Mouse (Mus musculus) limb, embryonic 10.5 days (tissue): ENCODE data around the gene Emc10. TPM values are rescaled to one million over a fixed set of nuclear protein-coding genes. Genes with fewer than 3 reads are reported as not detected.

Source experiments
- DNase-seq: peaks from one replicate; pipeline ENCODE4 v3.0.0-alpha.2; 2017; ENCODE audit warnings: low spot score
- H3K27ac ChIP-seq: fragments of 300-500 bp; sonication (generic); 2 replicates; pipeline ENCODE4 v1.5.1; 2016; ENCODE audit warnings: mild to moderate bottlenecking
- H3K27me3 ChIP-seq: fragments of 300-500 bp; sonication (generic); 2 replicates; pipeline ENCODE4 v1.6.1; 2016; ENCODE audit warnings: low read depth, mild to moderate bottlenecking; ENCODE audit not compliant: poor library complexity, severe bottlenecking
- H3K36me3 ChIP-seq: fragments of 300-500 bp; sonication (generic); 2 replicates; pipeline ENCODE4 v1.6.1; 2016; ENCODE audit warnings: mild to moderate bottlenecking, moderate library complexity
- H3K4me1 ChIP-seq: fragments of 300-500 bp; sonication (generic); 2 replicates; pipeline ENCODE4 v1.6.1; 2016
- H3K4me3 ChIP-seq: fragments of 300-500 bp; sonication (generic); 2 replicates; pipeline ENCODE4 v1.5.1; 2016; ENCODE audit warnings: mild to moderate bottlenecking, moderate library complexity
- H3K9me3 ChIP-seq: fragments of 300-500 bp; sonication (generic); replicated peaks from 2 replicates; pipeline ENCODE4 v1.6.1; 2016; ENCODE audit warnings: mild to moderate bottlenecking
- WGBS: fragments of 180-500 bp; shearing (Covaris S2); methylation state at CpG from one replicate; pipeline ENCODE4 v1.1.7; 2016; 5-methylcytosine and 5-hydroxymethylcytosine counted together
- polyA plus RNA-seq: library from polyadenylated mRNA; unstranded; fragments of >200 nt; fragmentation: Nextera tagmentation; extraction: Ambion mirVana; gene quantifications from 2 replicates; pipeline ENCODE4 v1.2.1, GENCODE M21; 2016

Gene Emc10
- polyA plus RNA-seq, 1 experiment from 2014 or later = 91.4 TPM

DNA sequence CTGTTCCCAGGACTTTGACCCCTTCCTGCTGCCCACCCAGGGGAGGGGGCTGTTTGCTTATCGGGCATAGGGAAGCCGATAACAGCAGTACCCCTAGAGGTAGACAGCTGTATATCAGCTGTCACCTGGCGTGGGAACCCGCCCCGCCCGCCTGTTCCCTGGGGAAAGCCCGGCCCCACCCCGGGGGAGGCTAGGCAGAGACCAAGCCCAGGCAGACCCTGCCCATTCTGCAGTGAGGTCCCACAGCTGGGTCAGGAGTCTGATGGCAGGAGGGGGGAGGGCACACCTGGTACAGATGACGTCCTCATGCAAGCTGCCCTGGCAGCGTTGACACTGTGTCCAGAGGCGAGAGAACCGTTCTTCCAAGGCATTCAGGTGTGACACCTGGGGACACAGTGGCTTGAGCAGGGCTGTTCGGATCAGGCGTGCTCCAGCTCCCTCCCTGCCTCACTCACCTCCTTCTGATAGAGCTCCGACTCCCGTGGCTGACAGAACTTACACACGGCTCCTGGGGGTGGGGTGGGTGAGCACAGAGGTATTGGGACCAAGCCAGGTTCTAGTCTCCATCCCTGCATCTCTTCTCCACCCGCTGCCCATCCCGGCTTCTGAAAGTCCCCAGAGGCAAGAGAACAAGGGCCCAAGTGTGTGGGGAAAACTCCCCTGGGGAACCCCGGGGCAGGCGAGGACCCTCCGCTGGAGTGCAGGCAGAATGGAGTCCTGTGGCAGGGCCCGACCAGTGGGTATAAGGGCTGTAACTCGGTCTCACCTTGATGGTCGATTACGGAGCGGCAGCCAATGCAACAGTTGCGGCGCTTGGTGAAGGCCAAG, 36.8 kb upstream of the Emc10 start:
- H3K27ac ChIP-seq = no peak overlapping the region
- 88% methylated on average over 29 of the region's 29 CpGs for WGBS
- H3K36me3 ChIP-seq = peaks cover 63% of the 10 kb centered on the region
- H3K9me3 ChIP-seq = no peaks in the 10 kb centered on the region
- no peak overlapping the region for H3K4me3 ChIP-seq
- no peak for DNase-seq
- H3K4me1 ChIP-seq = peaks cover 6% of the 10 kb centered on the region
- peaks cover 21% of the 10 kb centered on the region for H3K27me3 ChIP-seq

DNA sequence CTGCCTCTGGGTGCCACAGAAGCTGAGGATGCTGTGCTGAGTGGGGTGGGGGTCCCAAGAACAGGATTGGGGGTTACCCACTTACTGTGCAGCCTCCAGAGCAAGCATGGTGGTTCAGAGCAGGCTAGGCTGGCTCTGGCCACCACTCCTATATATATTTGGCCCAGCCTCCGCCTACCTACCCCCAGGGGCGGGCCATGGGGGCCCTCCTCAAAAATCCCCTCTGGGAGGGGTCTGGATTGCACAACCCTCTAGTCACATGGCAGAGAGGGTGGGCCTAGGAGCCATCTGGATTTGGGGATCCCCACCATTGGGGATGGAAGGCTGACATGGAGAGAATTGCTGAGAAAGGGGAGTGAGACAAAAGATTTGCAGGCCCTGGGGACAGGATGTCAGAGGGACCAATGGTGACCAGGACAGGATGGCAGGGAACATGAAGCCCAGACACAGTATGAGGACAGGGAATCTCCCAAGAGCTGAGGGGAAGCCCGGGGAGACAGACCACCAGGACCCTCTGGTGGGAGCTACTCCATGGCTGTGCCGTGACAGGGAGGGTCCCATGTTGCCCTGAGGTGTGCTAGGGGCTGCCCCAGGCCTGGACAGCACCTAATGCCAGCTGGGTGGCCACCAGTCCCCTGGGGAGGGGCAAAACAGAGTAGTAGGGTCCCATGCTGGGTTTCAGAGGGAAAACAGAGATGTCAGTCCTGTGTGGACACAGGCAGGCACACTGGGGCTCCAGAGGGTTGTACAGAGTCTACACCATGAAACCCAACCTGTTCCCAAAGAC, 35.8 kb upstream of the Emc10 start, which contains the start of gene Spib:
TSS of gene Spib (minus strand) at position 126 of the 787 bp plus-strand sequence.
- Histone ChIP-seq H3K4me1 (peaks cover 14% of the 10 kb centered on the region), H3K27me3 (peaks cover 31% of the 10 kb centered on the region), H3K9me3 (no peaks in the 10 kb centered on the region), H3K27ac (no peak within 1 kb of the TSS), H3K36me3 (peaks cover 53% of the 10 kb centered on the region), H3K4me3 (no peak within 1 kb of the TSS)
- no peak for DNase-seq
- WGBS = 82% methylated on average over 4 of the region's 4 CpGs

DNA sequence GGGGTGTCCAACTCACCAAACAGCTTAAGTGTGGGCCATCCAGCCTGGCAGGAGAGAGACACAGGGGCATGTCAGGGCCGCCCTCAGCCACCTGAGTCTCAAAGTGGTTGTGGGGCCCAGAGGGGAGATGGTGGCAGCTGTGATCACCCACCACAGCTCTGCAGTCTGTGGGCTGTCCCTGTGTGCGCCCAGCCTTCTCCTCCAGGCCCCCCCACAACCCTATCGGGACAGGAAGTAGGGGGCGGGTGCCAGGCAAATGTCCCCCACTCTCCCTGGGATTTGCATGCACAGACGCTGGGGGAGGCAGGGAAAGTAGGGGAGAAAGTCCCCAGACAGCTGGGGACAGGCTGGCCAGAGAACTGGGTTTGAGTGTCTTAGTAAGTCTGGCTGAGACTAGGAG, 34.9 kb upstream of the Emc10 start:
- Histone ChIP-seq H3K27ac (no peak overlapping the region), H3K9me3 (no peaks in the 10 kb centered on the region), H3K4me1 (peaks cover 14% of the 10 kb centered on the region), H3K4me3 (no peak overlapping the region), H3K27me3 (peaks cover 41% of the 10 kb centered on the region), H3K36me3 (peaks cover 44% of the 10 kb centered on the region)
- no peak for DNase-seq
- 53% methylated on average over 5 of the region's 5 CpGs for WGBS

DNA sequence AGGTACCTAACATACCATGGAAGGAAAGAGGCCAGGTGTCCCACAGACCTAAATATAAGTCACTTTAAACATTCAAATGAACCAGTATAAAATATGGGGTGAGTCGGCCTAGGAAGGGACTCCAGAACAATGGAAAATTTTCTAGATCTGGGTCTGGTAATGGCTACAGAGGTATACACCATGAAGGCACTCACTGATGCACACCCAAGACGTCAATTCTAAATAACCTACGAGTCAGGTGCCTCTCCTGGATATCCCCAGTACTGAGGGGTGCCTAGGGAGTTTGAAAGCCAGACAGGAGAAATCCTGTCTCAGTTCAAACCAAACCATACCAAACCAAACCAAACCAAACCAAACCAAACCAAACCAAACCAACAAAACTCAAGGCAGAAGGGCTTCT, 34.2 kb upstream of the Emc10 start:
- 85% methylated on average over 3 of the region's 3 CpGs for WGBS
- H3K4me3 ChIP-seq = no peak overlapping the region

DNA sequence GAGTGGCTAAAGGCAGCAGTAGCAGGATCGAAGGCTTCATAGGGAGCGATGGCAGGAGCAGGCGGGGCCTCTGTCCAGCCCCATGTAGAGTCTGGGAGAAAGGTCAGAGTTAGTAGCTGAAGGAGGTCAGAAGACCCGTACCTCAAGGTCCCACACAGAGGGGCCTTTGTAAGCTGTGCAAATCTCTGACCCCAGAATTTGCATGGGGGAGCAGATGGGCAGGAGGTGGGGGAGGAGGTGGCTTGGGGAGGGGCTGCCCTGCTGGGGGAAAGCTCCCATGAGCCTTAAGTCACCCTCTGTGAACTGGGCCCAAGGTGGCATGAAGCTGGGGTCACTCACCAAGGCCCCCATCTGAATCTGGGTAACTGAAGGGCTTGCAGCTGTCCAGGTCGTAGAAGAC, 33.2 kb upstream of the Emc10 start:
- H3K4me1 ChIP-seq = peaks cover 22% of the 10 kb centered on the region
- no peak for DNase-seq
- 66% methylated on average over 5 of the region's 5 CpGs for WGBS
- H3K4me3 ChIP-seq = no peak overlapping the region
- H3K27me3 ChIP-seq = peaks cover 57% of the 10 kb centered on the region
- H3K36me3 ChIP-seq = peaks cover 27% of the 10 kb centered on the region
- no peak overlapping the region for H3K27ac ChIP-seq
- H3K9me3 ChIP-seq = no peaks in the 10 kb centered on the region

More for the DNA sequence above, 34.2 kb upstream of the Emc10 start:
- Histone ChIP-seq H3K27me3 (peaks cover 48% of the 10 kb centered on the region), H3K36me3 (peaks cover 37% of the 10 kb centered on the region), H3K4me1 (peaks cover 18% of the 10 kb centered on the region), H3K27ac (no peak overlapping the region), H3K9me3 (no peaks in the 10 kb centered on the region)
- no peak for DNase-seq

DNA sequence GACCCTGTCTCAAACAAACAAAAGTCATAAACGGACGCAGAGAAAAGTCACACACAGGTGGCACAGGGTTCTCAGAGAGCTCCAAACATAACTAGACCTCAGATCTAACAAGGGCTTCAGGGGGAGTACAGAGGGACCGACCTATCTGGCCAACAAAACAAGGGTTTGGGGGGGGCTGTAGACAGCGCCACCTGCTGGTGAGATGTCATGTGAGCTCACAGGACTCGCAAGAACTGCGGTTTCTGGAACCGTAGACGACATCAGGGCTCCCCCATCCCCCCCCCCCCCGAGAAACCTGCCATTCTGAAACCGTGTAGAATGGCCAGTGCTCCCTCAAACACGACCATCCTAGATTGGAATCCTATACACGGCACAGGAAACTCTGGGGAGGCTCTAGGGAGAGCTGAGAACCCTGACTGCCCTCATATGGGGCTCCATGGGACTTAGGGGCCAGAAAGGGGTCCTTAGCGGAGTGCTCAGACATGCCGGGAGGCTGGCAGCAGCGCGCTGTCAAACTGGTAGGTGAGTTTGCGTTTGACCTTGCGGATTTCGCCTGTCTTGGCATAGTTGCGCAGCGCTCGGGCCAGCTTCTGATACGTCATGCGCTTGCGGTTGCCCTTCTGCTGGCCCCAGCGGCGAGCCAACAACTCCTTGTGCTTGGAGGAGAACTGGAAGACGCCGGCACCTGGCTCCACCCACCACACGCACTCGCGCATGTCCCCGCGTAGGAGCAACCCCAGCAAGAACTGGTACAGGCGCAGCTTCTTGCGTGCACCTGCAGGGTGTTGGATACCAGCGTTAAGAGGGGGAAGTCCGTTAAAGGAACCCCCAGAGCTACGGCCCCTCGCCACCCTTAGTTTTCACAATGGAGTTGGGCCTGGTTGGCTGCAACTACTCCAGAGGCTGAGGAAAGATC, 31.4 kb upstream of the Emc10 start:
- Histone ChIP-seq H3K9me3 (no peaks in the 10 kb centered on the region), H3K27ac (0 out of 2 replicates have a peak overlapping the region, but pooled peaks have one; percentile 42), H3K27me3 (peaks cover 75% of the 10 kb centered on the region), H3K4me3 (peak overlapping the region; percentile 45), H3K36me3 (peaks cover 9% of the 10 kb centered on the region), H3K4me1 (peaks cover 22% of the 10 kb centered on the region)
- 8% methylated on average over 40 of the region's 40 CpGs for WGBS
- DNase-seq = peak; percentile 81

DNA sequence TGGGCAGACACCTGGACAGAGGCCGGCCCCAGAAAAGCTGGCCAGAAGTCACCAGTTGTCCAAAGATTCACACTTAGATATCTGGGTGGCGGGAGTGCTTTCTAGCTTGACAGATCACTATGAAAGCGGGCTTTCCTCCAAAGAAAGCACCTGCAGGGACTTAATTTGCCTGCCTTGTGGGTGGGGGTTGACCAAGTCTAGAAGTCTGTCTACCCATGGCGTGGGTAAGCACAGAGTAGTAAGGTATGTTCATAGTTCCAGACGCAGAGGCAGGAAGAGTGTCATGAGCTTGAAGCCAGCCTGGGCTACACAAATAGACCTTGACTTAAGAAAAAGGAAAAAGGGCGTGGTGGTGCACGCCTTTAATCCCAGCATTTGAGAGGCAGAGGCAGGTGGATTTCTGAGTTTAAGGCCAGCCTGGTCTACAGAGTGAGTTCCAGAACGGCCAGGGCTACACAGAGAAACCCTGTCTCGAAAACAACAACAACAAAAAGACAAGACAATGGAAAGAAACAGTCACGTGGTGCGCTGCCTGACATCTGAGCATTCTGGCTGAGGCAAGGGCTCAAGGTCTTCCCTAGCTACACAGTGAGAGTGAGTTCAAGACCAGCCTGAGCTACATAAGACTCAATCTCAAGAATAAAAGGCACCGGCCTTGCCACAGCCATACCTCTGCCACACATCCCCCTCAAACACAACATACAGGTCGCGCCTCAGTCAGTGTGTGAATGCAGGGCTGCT, 30.3 kb upstream of the Emc10 start:
- WGBS = 89% methylated on average over 14 of the region's 14 CpGs
- H3K27ac ChIP-seq = no peak overlapping the region
- DNase-seq = no peak
- peaks cover 23% of the 10 kb centered on the region for H3K4me1 ChIP-seq
- no peak overlapping the region for H3K4me3 ChIP-seq
- no peaks in the 10 kb centered on the region for H3K9me3 ChIP-seq
- H3K27me3 ChIP-seq = peaks cover 87% of the 10 kb centered on the region
- H3K36me3 ChIP-seq = no peaks in the 10 kb centered on the region

DNA sequence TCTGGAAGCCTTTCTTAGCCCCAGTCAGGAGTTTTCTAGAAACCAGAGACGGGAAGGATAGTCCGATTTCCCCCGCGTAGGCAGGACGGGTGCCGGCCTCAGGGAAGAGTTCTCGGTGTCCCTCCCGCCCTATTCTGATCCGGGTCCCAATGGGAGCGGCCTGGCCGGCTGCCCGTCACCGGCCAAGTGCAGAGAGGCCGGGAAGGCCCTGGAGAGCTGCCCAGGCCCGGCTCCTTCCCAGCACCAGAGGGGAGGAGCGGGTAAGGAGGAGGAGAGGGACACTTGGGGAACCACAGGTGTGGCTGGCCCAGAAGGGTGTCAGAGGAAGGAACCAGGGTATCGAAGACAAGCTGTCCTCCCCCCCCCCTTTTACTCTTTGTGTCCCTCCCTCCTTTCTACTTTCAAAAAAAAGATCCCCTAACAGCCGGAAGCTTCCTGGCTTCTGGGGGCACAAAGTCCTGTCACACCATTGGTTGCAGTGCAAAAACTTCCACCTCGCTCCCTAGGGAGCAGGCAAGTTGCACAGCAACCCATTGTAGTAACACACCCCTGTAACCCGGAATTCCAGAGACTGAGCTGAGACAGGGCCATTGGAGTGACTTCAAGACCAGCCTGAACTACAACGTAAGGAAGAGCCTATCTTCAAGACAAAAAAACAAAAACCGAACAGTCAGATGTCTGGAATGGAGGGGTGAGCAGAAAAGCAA, 28.9 kb upstream of the Emc10 start:
- Histone ChIP-seq H3K27ac (no peak overlapping the region), H3K27me3 (peaks cover 98% of the 10 kb centered on the region)

DNA sequence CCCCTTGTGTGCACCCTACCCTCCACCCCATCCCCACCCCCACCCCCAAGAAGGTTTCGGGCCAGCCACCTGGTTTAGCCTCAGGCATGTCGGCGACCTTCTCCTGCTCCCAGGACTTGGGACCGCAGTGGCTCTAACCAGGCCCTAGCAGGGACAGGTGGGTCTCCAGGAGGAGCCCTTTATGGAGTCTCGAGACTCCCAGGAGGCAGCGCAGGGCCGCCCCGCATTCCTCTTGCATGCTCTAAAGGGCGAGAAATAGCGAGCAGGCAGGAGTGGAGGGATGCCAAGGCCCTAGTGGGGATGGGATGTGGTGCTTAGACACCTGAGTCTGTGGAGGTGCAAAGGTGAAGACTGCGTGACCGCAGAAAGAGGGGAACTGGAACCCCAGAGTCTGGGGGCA, 28.2 kb upstream of the Emc10 start, which contains the start of gene Mybpc2:
TSS of gene Mybpc2 (minus strand) at position 155 of the 400 bp plus-strand sequence.
- no peak for DNase-seq
- 25% methylated on average over 12 of the region's 12 CpGs for WGBS
- H3K27ac ChIP-seq = no peak within 1 kb of the TSS
- no peaks in the 10 kb centered on the region for H3K9me3 ChIP-seq
- H3K36me3 ChIP-seq = no peaks in the 10 kb centered on the region
- peak within 1 kb of the TSS; percentile 14; the same call in 1 of the 2 replicates for H3K4me3 ChIP-seq
- peaks cover 95% of the 10 kb centered on the region for H3K27me3 ChIP-seq
- peaks cover 22% of the 10 kb centered on the region for H3K4me1 ChIP-seq

More for the DNA sequence above, 28.9 kb upstream of the Emc10 start:
- no peaks in the 10 kb centered on the region for H3K9me3 ChIP-seq
- H3K4me1 ChIP-seq = peaks cover 22% of the 10 kb centered on the region
- no peaks in the 10 kb centered on the region for H3K36me3 ChIP-seq
- H3K4me3 ChIP-seq = peak overlapping the region; percentile 14; the same call in 1 of the 2 replicates
- DNase-seq = no peak
- WGBS = 20% methylated on average over 22 of the region's 22 CpGs

DNA sequence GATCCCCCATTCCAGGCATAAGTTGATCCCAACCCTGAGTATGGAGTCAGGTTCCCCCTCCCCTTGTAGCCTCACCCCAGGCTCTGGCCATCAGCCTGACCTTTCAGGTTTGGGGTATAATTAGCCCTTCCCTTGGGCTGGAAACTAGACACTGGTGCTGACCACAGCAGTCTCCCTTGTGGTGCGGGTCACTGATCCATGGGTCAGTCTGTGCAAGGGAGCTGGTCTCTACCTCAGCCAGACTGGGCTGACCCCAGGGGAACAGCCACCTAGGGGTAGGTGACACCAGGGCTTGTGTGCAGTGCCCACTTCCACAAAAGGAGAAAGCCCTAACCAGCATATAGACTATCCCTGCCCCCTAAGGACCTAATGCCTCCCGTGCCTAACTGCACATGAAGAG, 26.7 kb upstream of the Emc10 start:
- DNase-seq = no peak
- H3K4me3 ChIP-seq = no peak overlapping the region
- H3K9me3 ChIP-seq = no peaks in the 10 kb centered on the region
- H3K4me1 ChIP-seq = peaks cover 21% of the 10 kb centered on the region
- 76% methylated on average over 2 of the region's 2 CpGs for WGBS
- no peak overlapping the region for H3K27ac ChIP-seq
- H3K27me3 ChIP-seq = peaks cover 84% of the 10 kb centered on the region
- H3K36me3 ChIP-seq = no peaks in the 10 kb centered on the region

DNA sequence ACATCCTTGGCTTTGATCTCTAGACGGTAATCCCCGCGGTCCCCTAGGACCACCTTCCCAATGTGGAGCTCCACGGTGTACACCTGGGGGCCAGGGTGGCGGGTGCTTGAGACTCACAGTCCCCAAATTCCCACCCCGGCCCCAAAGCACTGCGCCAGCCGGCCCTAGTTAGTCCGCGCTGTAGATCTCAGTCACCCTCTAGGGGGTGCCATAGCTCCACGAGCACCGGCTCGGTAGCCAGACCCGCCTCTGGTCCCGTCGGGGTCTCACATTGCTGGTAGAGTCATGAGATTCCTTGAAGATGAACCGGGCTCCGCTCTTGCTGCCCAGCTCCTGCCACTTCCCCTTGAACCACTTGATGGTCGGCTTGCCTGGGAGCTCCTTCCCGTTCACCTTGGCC, 25.4 kb upstream of the Emc10 start:
- H3K27me3 ChIP-seq = peaks cover 70% of the 10 kb centered on the region
- H3K9me3 ChIP-seq = no peaks in the 10 kb centered on the region
- H3K36me3 ChIP-seq = no peaks in the 10 kb centered on the region
- H3K27ac ChIP-seq = no peak overlapping the region
- H3K4me3 ChIP-seq = peak overlapping the region; percentile 29
- WGBS = 3% methylated on average over 20 of the region's 20 CpGs
- peak; percentile 69 for DNase-seq
- H3K4me1 ChIP-seq = peaks cover 14% of the 10 kb centered on the region
